Mouse (Mus musculus): Measurements from ENCODE around the gene Zfp85. TPM values are rescaled to one million over a fixed set of nuclear protein-coding genes. Genes with fewer than 3 reads are reported as not detected.
"Not testable (repeated sequence)": the region's sequence is repeated elsewhere in the genome, so short reads cannot be mapped to it uniquely, and the experiment has no call there.

Gene Zfp85
- polyA plus RNA-seq, 1 experiment from 2014 or later, result 7.2 TPM

GRCm38 (mm10) chr13:67729441-67729840 lies 25.6 kb downstream of the Zfp85 start:
- H3K9me3 ChIP-seq; H3K36me3 ChIP-seq; H3K27ac ChIP-seq (replicated peaks); H3K27me3 ChIP-seq: not testable (repeated sequence)
- 57% methylated on average over 4 of the region's 4 CpGs for WGBS
- peak; percentile 55 for ATAC-seq (ENCODE audit: low read depth)
- Histone ChIP-seq H3K4me3 (peak overlapping the region; percentile 54), H3K9ac (peak overlapping the region; percentile 80; the same call in 1 of the 2 replicates), H3K4me1 (replicated peaks) (peaks cover 16% of the 10 kb centered on the region; the same call in 1 of the 2 replicates), H3K4me2 (peak overlapping the region; percentile 67)

GRCm38 (mm10) chr13:67728641-67729318 lies 26.2 kb downstream of the Zfp85 start, which contains the start of gene Zfp65:
TSS of gene Zfp65 (minus strand) at chr13:67729173.
- H3K4me2 ChIP-seq, result peak within 1 kb of the TSS; percentile 67
- peak within 1 kb of the TSS; percentile 54 for H3K4me3 ChIP-seq
- H3K27me3 ChIP-seq, result no peaks in the 10 kb centered on the region
- H3K9ac ChIP-seq, result peak within 1 kb of the TSS; percentile 80
- peak; percentile 84 for ATAC-seq (ENCODE audit: low read depth)
- whole genome bisulfite sequencing, result 5% methylated on average over 17 of the region's 21 CpGs
- no peaks in the 10 kb centered on the region for H3K36me3 ChIP-seq
- 0 out of 2 replicates have a peak, but pooled peaks cover 1% of the 10 kb centered on the region for H3K9me3 ChIP-seq
- peaks cover 16% of the 10 kb centered on the region; the same call in 1 of the 2 replicates for H3K4me1 ChIP-seq (replicated peaks)
- no peak within 1 kb of the TSS for H3K27ac ChIP-seq (replicated peaks)

GRCm38 (mm10) chr13:67728106-67728505 lies 26.9 kb downstream of the Zfp85 start:
- H3K9ac ChIP-seq, result peak overlapping the region; percentile 80

GRCm38 (mm10) chr13:67725331-67725730 lies 29.7 kb downstream of the Zfp85 start:
- H3K27ac ChIP-seq (replicated peaks); H3K9ac ChIP-seq; ATAC-seq (ENCODE audit: low read depth); H3K27me3 ChIP-seq; H3K36me3 ChIP-seq; H3K4me3 ChIP-seq; H3K4me2 ChIP-seq; H3K9me3 ChIP-seq: not testable (repeated sequence)
- 79% methylated on average over 2 of the region's 2 CpGs for WGBS
- H3K4me1 ChIP-seq (replicated peaks), result peaks cover 24% of the 10 kb centered on the region

More at GRCm38 (mm10) chr13:67728106-67728505, 26.9 kb downstream of the Zfp85 start:
- WGBS, result 81% methylated on average over 1 of the region's 1 CpGs
- H3K27me3 ChIP-seq, result no peaks in the 10 kb centered on the region
- H3K36me3 ChIP-seq, result no peaks in the 10 kb centered on the region
- no peak overlapping the region for H3K27ac ChIP-seq (replicated peaks)
- no peaks in the 10 kb centered on the region for H3K9me3 ChIP-seq
- H3K4me1 ChIP-seq (replicated peaks), result peaks cover 22% of the 10 kb centered on the region
- no peak for ATAC-seq (ENCODE audit: low read depth)
- H3K4me2 ChIP-seq, result peak overlapping the region; percentile 67
- peak overlapping the region; percentile 54 for H3K4me3 ChIP-seq

GRCm38 (mm10) chr13:67723848-67724479 lies 31.1 kb downstream of the Zfp85 start:
- H3K9ac ChIP-seq, result peak overlapping the region; percentile 85
- H3K4me1 ChIP-seq (replicated peaks), result peaks cover 16% of the 10 kb centered on the region
- under 1% methylated on average over 17 of the region's 17 CpGs for WGBS
- peak overlapping the region; percentile 67 for H3K27ac ChIP-seq (replicated peaks)
- ATAC-seq (ENCODE audit: low read depth), result peak; percentile 94
- H3K36me3 ChIP-seq, result no peaks in the 10 kb centered on the region
- H3K27me3 ChIP-seq, result no peaks in the 10 kb centered on the region
- H3K4me2 ChIP-seq, result peak overlapping the region; percentile 73
- no peaks in the 10 kb centered on the region for H3K9me3 ChIP-seq
- peak overlapping the region; percentile 85 for H3K4me3 ChIP-seq

Other genes starting within 250 kb of the Zfp85 start
- not detected in 2 replicates for gene Gm26965, start 229.1 kb downstream of the Zfp85 start, polyA plus RNA-seq (2015; fragmentation: Nextera tagmentation; extraction: Ambion mirVana)
- gene Zfp87, start 229.1 kb downstream of the Zfp85 start, polyA plus RNA-seq (2015; fragmentation: Nextera tagmentation; extraction: Ambion mirVana), result 31.8 and 33.5 TPM in 2 replicates
- gene Zfp748, start 201.4 kb downstream of the Zfp85 start, polyA plus RNA-seq (2015; fragmentation: Nextera tagmentation; extraction: Ambion mirVana), result 14.0 and 15.5 TPM in 2 replicates
- gene Zfp729b, start 145.5 kb downstream of the Zfp85 start, polyA plus RNA-seq (2015; fragmentation: Nextera tagmentation; extraction: Ambion mirVana), result 4.5 and 5.0 TPM in 2 replicates
- not detected in 2 replicates for gene Gm49345, start 117.5 kb downstream of the Zfp85 start, polyA plus RNA-seq (2015; fragmentation: Nextera tagmentation; extraction: Ambion mirVana)
- gene Zfp729a, start 117.4 kb downstream of the Zfp85 start, polyA plus RNA-seq (2015; fragmentation: Nextera tagmentation; extraction: Ambion mirVana), result 2.6 and 2.7 TPM in 2 replicates
- gene Zfp738, start 68.2 kb downstream of the Zfp85 start, polyA plus RNA-seq (2015; fragmentation: Nextera tagmentation; extraction: Ambion mirVana), result 13.0 and 15.4 TPM in 2 replicates
- gene Zfp65, start 26.1 kb downstream of the Zfp85 start, polyA plus RNA-seq (2015; fragmentation: Nextera tagmentation; extraction: Ambion mirVana), result 8.5 and 9.5 TPM in 2 replicates
- gene Zfp493, start 24.5 kb upstream of the Zfp85 start, polyA plus RNA-seq (2015; fragmentation: Nextera tagmentation; extraction: Ambion mirVana), result 2.4 and 2.8 TPM in 2 replicates
- gene Zfp273, start 58.5 kb upstream of the Zfp85 start, polyA plus RNA-seq (2015; fragmentation: Nextera tagmentation; extraction: Ambion mirVana), result 12.8 TPM in 2 replicates
- 6.5 and 8.7 TPM in 2 replicates for gene Gm10037, start 75.9 kb upstream of the Zfp85 start, polyA plus RNA-seq (2015; fragmentation: Nextera tagmentation; extraction: Ambion mirVana)
- not detected in 2 replicates for gene BC048507, start 108.1 kb upstream of the Zfp85 start, polyA plus RNA-seq (2015; fragmentation: Nextera tagmentation; extraction: Ambion mirVana)